Mouse (Mus musculus) embryonic facial prominence, embryonic 11.5 days (tissue): ENCODE measurements around the gene Cyfip1. TPM values are rescaled to one million over a fixed set of nuclear protein-coding genes. Genes with fewer than 3 reads are reported as not detected.

Source experiments
- ATAC-seq: fragments of 200-750 bp; cut with Nextera tagmentation; replicated peaks from 2 replicates; pipeline ENCODE4 v1.8.0; 2017; ENCODE audit warnings: low read depth; ENCODE audit not compliant: insufficient number of reproducible peaks, low FRiP score, low TSS enrichment
- DNase-seq: peaks from one replicate; pipeline ENCODE4 v3.0.0-alpha.2; 2015; ENCODE audit warnings: low spot score
- H3K27ac ChIP-seq: fragments of 300-500 bp; sonication (generic); replicated peaks from 2 replicates; pipeline ENCODE4 v1.5.1; 2014; ENCODE audit warnings: mild to moderate bottlenecking, low read depth, low read length, control low read depth
- H3K27me3 ChIP-seq: fragments of 300-500 bp; sonication (generic); 2 replicates; pipeline ENCODE4 v1.6.1; 2014; ENCODE audit warnings: mild to moderate bottlenecking, low read length, moderate library complexity, mixed read lengths; ENCODE audit not compliant: control insufficient read depth, insufficient read depth
- H3K36me3 ChIP-seq: fragments of 300-500 bp; sonication (generic); replicated peaks from 2 replicates; pipeline ENCODE4 v1.6.1; 2014; ENCODE audit warnings: low read depth, mild to moderate bottlenecking, low read length, moderate library complexity, mixed read lengths; ENCODE audit not compliant: control insufficient read depth, insufficient read depth
- H3K4me1 ChIP-seq: fragments of 300-500 bp; sonication (generic); 2 replicates; pipeline ENCODE4 v1.6.1; 2014; ENCODE audit warnings: low read length, mixed read lengths; ENCODE audit not compliant: control insufficient read depth, insufficient read depth
- H3K4me2 ChIP-seq: fragments of 300-500 bp; sonication (generic); 2 replicates; pipeline ENCODE4 v1.6.1; 2014; ENCODE audit warnings: low read depth, mild to moderate bottlenecking, control low read depth, low read length, moderate library complexity
- H3K4me3 ChIP-seq: fragments of 300-500 bp; sonication (generic); 2 replicates; pipeline ENCODE4 v1.5.1; 2014; ENCODE audit warnings: low read depth, low read length, control low read depth
- H3K9ac ChIP-seq: fragments of 300-500 bp; sonication (generic); replicated peaks from 2 replicates; pipeline ENCODE4 v1.6.1; 2014; ENCODE audit warnings: mild to moderate bottlenecking, control low read depth, low read length
- H3K9me3 ChIP-seq: fragments of 300-500 bp; sonication (generic); replicated peaks from 2 replicates; pipeline ENCODE4 v1.6.1; 2016; ENCODE audit warnings: mild to moderate bottlenecking, low read length, inconsistent platforms, mixed read lengths; ENCODE audit not compliant: control insufficient read depth
- WGBS: fragments of 180-500 bp; shearing (Covaris S2); extraction: QIAGEN DNeasy Blood & Tissue Kit; methylation state at CpG from one replicate; pipeline ENCODE4 v1.1.7; 2014; 5-methylcytosine and 5-hydroxymethylcytosine counted together
- polyA plus RNA-seq: library from polyadenylated mRNA; unstranded; fragments of >200 nt; fragmentation: Nextera tagmentation; extraction: Ambion mirVana; gene quantifications from 2 replicates; pipeline ENCODE4 v1.2.1, GENCODE M21; 2014

Cyfip1 gene
- polyA plus RNA-seq, 1 experiment from 2014 or later: 122 TPM

DNA sequence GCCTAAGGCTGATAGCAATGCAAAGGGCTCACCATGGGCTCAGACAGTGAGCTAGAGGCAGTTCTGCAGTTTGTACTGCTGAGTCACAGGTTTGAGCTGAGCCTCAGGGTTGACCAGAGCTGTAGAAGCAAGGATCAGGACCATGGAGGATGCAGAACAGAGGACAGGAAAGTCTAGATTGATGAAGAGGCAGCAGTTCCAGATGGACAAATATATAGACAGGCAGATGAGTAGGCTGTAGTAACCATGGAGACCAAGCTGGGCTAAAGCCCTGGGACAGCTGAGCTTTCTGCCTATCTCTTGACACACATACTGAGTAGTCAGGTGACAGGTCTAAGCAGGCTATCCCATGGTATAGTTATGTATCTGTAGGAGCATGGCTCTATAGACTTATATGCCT is 49.2 kb downstream of the Cyfip1 start:
- Histone ChIP-seq H3K4me3 (no peak overlapping the region), H3K4me2 (no peak overlapping the region), H3K9ac (no peak overlapping the region), H3K27me3 (no peaks in the 10 kb centered on the region), H3K36me3 (no peaks in the 10 kb centered on the region; the same call in 1 of the 2 replicates), H3K4me1 (no peaks in the 10 kb centered on the region), H3K27ac (no peak overlapping the region), H3K9me3 (no peaks in the 10 kb centered on the region)
- no peak for ATAC-seq
- DNase-seq: no peak

DNA sequence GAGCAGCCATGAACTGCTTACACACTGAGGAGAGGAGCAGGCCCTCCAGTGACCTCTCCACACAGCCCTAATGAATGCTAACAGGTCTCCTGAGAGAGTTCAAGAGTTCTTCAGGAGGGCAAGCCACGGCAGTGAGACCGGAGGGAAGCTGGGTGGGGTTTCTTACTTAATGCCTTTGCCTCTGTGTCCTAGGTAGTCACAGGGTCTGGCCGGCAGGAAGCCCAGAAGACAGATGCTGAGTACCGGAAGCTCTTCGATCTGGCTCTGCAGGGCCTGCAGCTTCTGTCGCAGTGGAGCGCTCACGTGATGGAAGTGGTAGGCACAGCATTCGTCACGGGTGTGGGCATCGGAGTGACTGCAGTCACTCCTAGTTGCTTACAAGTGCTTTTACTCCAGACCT is 50.3 kb downstream of the Cyfip1 start:
- no peak for ATAC-seq

DNA sequence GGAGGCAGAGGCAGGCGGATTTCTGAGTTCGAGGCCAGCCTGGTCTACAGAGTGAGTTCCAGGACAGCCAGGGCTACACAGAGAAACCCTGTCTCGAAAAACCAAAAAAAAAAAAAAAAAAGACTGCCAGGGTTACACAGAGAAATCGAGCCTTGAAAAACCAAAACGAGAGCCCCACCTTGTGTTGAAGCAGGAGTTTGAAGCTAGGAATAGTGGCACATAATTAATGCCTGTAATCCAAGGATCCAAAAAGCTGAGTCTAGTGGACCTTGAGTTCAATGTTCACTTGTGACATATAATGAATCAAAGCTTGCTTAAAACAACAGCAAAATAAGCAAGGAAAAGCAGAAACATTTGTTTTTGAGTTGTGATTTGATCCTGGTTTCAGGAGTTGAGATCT is 62.2 kb downstream of the Cyfip1 start:
- Histone ChIP-seq H3K9me3 (no peaks in the 10 kb centered on the region), H3K9ac (no peak overlapping the region)

More for the DNA sequence above, 50.3 kb downstream of the Cyfip1 start:
- H3K4me1 ChIP-seq: no peaks in the 10 kb centered on the region
- H3K9me3 ChIP-seq: no peaks in the 10 kb centered on the region
- H3K4me2 ChIP-seq: no peak overlapping the region
- no peak overlapping the region for H3K4me3 ChIP-seq
- no peak overlapping the region for H3K27ac ChIP-seq
- DNase-seq: no peak
- H3K27me3 ChIP-seq: no peaks in the 10 kb centered on the region
- 88% methylated on average over 11 of the region's 11 CpGs for WGBS
- no peaks in the 10 kb centered on the region; the same call in none of the 2 replicates for H3K36me3 ChIP-seq
- H3K9ac ChIP-seq: no peak overlapping the region

GRCm38 (mm10) chr7:55905449-55905848 is 63.9 kb downstream of the Cyfip1 start:
- 85% methylated on average over 2 of the region's 2 CpGs for WGBS
- Histone ChIP-seq H3K9me3 (no peaks in the 10 kb centered on the region), H3K4me1 (no peaks in the 10 kb centered on the region), H3K9ac (no peak overlapping the region), H3K4me3 (no peak overlapping the region), H3K27ac (no peak overlapping the region), H3K27me3 (no peaks in the 10 kb centered on the region), H3K4me2 (no peak overlapping the region), H3K36me3 (peaks cover 10% of the 10 kb centered on the region)
- DNase-seq (no peak), ATAC-seq (no peak)

More for the DNA sequence above, 62.2 kb downstream of the Cyfip1 start:
- WGBS: 86% methylated on average over 3 of the region's 5 CpGs
- ATAC-seq: no peak
- Histone ChIP-seq H3K4me2 (no peak overlapping the region), H3K36me3 (peaks cover 9% of the 10 kb centered on the region), H3K4me1 (no peaks in the 10 kb centered on the region), H3K4me3 (no peak overlapping the region), H3K27ac (no peak overlapping the region), H3K27me3 (no peaks in the 10 kb centered on the region)
- DNase-seq: no peak

GRCm38 (mm10) chr7:55909519-55909918 is 68.0 kb downstream of the Cyfip1 start:
- DNase-seq (no peak), ATAC-seq (no peak)
- H3K27me3 ChIP-seq: no peaks in the 10 kb centered on the region
- H3K27ac ChIP-seq: no peak overlapping the region
- no peak overlapping the region for H3K9ac ChIP-seq
- no peaks in the 10 kb centered on the region for H3K9me3 ChIP-seq
- H3K4me2 ChIP-seq: no peak overlapping the region
- H3K4me3 ChIP-seq: no peak overlapping the region
- WGBS: 95% methylated on average over 1 of the region's 1 CpGs
- H3K4me1 ChIP-seq: no peaks in the 10 kb centered on the region
- H3K36me3 ChIP-seq: peaks cover 8% of the 10 kb centered on the region

DNA sequence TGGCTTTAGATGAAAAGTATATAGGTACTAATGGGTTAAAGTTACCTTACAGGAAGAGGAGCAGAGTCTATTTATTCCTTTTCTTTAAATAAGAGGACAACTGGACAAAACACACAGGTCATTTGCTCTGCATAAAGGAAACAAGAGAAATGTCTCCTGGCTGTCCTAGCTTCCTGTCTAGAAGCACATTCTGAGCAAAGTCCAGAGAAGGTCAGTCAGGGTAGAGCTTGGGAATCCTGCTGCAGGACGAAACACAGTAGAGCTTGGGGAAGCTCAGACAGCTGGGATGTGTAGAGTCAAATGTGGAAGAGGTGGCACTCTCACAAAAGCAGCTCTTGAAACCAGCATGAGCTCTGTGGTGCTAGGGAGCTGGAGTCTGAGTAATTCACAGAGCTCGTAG is 68.8 kb downstream of the Cyfip1 start:
- H3K36me3 ChIP-seq: peaks cover 8% of the 10 kb centered on the region
- no peak overlapping the region for H3K4me3 ChIP-seq
- DNase-seq (no peak), ATAC-seq (no peak)
- H3K4me2 ChIP-seq: no peak overlapping the region
- 82% methylated on average over 2 of the region's 2 CpGs for WGBS
- no peak overlapping the region for H3K27ac ChIP-seq
- no peaks in the 10 kb centered on the region for H3K27me3 ChIP-seq
- no peaks in the 10 kb centered on the region for H3K4me1 ChIP-seq
- H3K9me3 ChIP-seq: no peaks in the 10 kb centered on the region
- H3K9ac ChIP-seq: no peak overlapping the region

DNA sequence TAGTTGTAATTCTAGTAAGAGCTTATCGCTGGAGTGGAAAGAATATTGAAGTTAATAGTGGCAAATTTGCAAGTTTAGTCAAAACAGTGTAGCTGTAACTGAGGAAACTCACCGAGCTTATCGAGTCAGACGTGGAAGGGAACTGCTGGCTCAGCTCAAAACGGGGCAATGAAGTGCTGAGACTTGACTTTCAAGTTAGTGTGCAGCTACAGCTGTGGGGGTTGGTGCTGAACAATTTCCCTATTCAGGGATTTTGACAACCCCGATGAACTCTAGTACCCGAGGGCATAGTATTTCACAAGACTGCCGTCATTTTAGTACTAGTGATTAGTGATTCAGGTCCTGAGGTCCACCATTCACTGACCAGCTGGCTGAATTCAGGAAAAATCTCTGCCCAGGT is 69.8 kb downstream of the Cyfip1 start:
- H3K9me3 ChIP-seq: no peaks in the 10 kb centered on the region
- no peak overlapping the region for H3K27ac ChIP-seq
- no peaks in the 10 kb centered on the region for H3K4me1 ChIP-seq
- WGBS: 70% methylated on average over 8 of the region's 8 CpGs
- peaks cover 11% of the 10 kb centered on the region for H3K36me3 ChIP-seq
- H3K27me3 ChIP-seq: no peaks in the 10 kb centered on the region
- no peak overlapping the region for H3K4me3 ChIP-seq
- no peak for ATAC-seq
- no peak overlapping the region for H3K9ac ChIP-seq
- H3K4me2 ChIP-seq: no peak overlapping the region
- no peak for DNase-seq

- H3K36me3 ChIP-seq: peaks cover 11% of the 10 kb centered on the region
- H3K9ac ChIP-seq: no peak overlapping the region
- no peaks in the 10 kb centered on the region for H3K4me1 ChIP-seq
- H3K27ac ChIP-seq: no peak overlapping the region
- ATAC-seq: no peak
- WGBS: 94% methylated on average over 5 of the region's 5 CpGs
- DNase-seq: no peak
- H3K27me3 ChIP-seq: no peaks in the 10 kb centered on the region
- no peak overlapping the region for H3K4me2 ChIP-seq
- H3K4me3 ChIP-seq: no peak overlapping the region
- no peaks in the 10 kb centered on the region for H3K9me3 ChIP-seq
Measured at GRCm38 (mm10) chr7:55912118-55912517, 70.6 kb downstream of the Cyfip1 start.
